Mouse (Mus musculus): ENCODE data around the gene Adssl1.

GRCm38 (mm10) chr12:112599942-112600611 lies 19.8 kb upstream of the Adssl1 start:
- peak; percentile 30 to 56; a peak in 3 of 4 replicates for TF ChIP-seq EP300 (IDR thresholded peaks at IDR 0.05; ENCODE audit: low read depth in 1 of 2, low read length in 2 of 2)
- TF ChIP-seq MYC (IDR thresholded peaks at IDR 0.05; ENCODE audit: low read depth, low read length), result no peak
- TF ChIP-seq MAX (IDR thresholded peaks at IDR 0.05; ENCODE audit: low read length), result no peak
- no peak for TF ChIP-seq JUND (IDR thresholded peaks at IDR 0.05; ENCODE audit: low read depth, low read length)
- TF ChIP-seq KAT2A (conservative IDR thresholded peaks at IDR 0.05; ENCODE audit: low read depth, low read length), result no peak
- TF ChIP-seq USF2 (IDR thresholded peaks at IDR 0.05; ENCODE audit: borderline replicate concordance in 1 of 2, insufficient read depth in 1 of 2, low read depth in 1 of 2, low read length in 2 of 2), result no peak
